Mouse (Mus musculus) kidney, adult 2 months (tissue): ENCODE data around the gene Slit1. TPM values are rescaled to one million over a fixed set of nuclear protein-coding genes. Genes with fewer than 3 reads are reported as not detected.

ENCODE experiments used
- DNase-seq: peaks from one replicate; pipeline ENCODE4 v3.0.0; 2021
- H3K27ac ChIP-seq: fragments of 200-500 bp; 2 replicates; pipeline ENCODE4 v1.5.1; 2012; ENCODE audit warnings: low read depth, low read length, control low read depth, inconsistent platforms; ENCODE audit not compliant: insufficient read depth
- H3K27me3 ChIP-seq: fragments of 200-500 bp; replicated peaks from 2 replicates; pipeline ENCODE4 v1.6.1; 2012; ENCODE audit warnings: mild to moderate bottlenecking, moderate library complexity, low read length, inconsistent platforms; ENCODE audit not compliant: control insufficient read depth, insufficient read depth
- H3K36me3 ChIP-seq: fragments of 200-500 bp; 2 replicates; pipeline ENCODE4 v1.6.1; 2012; ENCODE audit warnings: mild to moderate bottlenecking, moderate library complexity, low read length, inconsistent platforms; ENCODE audit not compliant: control insufficient read depth, insufficient read depth
- H3K4me1 ChIP-seq: fragments of 200-500 bp; 2 replicates; pipeline ENCODE4 v1.6.1; 2011; ENCODE audit warnings: low read length; ENCODE audit not compliant: control insufficient read depth, insufficient read depth
- H3K4me3 ChIP-seq: fragments of 200-500 bp; 2 replicates; pipeline ENCODE4 v1.5.1; 2011; ENCODE audit warnings: mild to moderate bottlenecking, low read depth, low read length, control low read depth; ENCODE audit not compliant: insufficient read depth
- CTCF ChIP-seq: fragments of 200-500 bp; conservative IDR thresholded peaks from 2 replicates; pipeline ENCODE4 v1.5.1; 2011; ENCODE audit warnings: low read depth, mild to moderate bottlenecking, control low read depth, low read length, moderate library complexity, mixed read lengths; ENCODE audit not compliant: insufficient read depth, insufficient read length
- POLR2A ChIP-seq: fragments of 200-500 bp; IDR thresholded peaks from one replicate; pipeline ENCODE4 v1.6.1; 2011; ENCODE audit warnings: low read depth, low read length, control low read depth
- WGBS: fragments of 180-500 bp; shearing (Covaris S2); methylation state at CpG from one replicate; pipeline ENCODE4 v1.1.7; 2018; 5-methylcytosine and 5-hydroxymethylcytosine counted together
- polyA plus RNA-seq: library from polyadenylated mRNA; depleted of rRNA; stranded (reverse); fragments of >200 nt; gene quantifications from 2 replicates; pipeline ENCODE4 v1.2.3, GENCODE M21; 2012

The Slit1 gene
- polyA plus RNA-seq, 1 experiment, result 0.17 TPM

- 55% methylated on average over 12 of the region's 12 CpGs for WGBS
Observed at GRCm38 (mm10) chr19:41707850-41708249, 35.6 kb downstream of the Slit1 start.

GRCm38 (mm10) chr19:41706094-41706828 is 37.2 kb downstream of the Slit1 start:
- TF ChIP-seq POLR2A (no peak), CTCF (no peak)
- H3K4me1 ChIP-seq, result no peaks in the 10 kb centered on the region
- H3K36me3 ChIP-seq, result no peaks in the 10 kb centered on the region
- no peaks in the 10 kb centered on the region; the same call in 1 of the 2 replicates for H3K27me3 ChIP-seq
- H3K4me3 ChIP-seq, result no peak overlapping the region
- no peak for DNase-seq
- H3K27ac ChIP-seq, result no peak overlapping the region
- 79% methylated on average over 17 of the region's 17 CpGs for WGBS

More at GRCm38 (mm10) chr19:41707850-41708249, 35.6 kb downstream of the Slit1 start:
- no peak for DNase-seq
- Histone ChIP-seq H3K36me3 (no peaks in the 10 kb centered on the region), H3K4me3 (no peak overlapping the region), H3K4me1 (no peaks in the 10 kb centered on the region), H3K27me3 (no peaks in the 10 kb centered on the region; the same call in 1 of the 2 replicates), H3K27ac (no peak overlapping the region)
- no peak for TF ChIP-seq CTCF
- no peak for TF ChIP-seq POLR2A

GRCm38 (mm10) chr19:41705416-41705815 is 38.0 kb downstream of the Slit1 start:
- no peak for DNase-seq
- H3K27ac ChIP-seq, result no peak overlapping the region
- H3K36me3 ChIP-seq, result no peaks in the 10 kb centered on the region
- H3K4me3 ChIP-seq, result no peak overlapping the region
- 57% methylated on average over 12 of the region's 12 CpGs for WGBS
- TF ChIP-seq CTCF (no peak), POLR2A (no peak)
- no peaks in the 10 kb centered on the region for H3K4me1 ChIP-seq
- no peaks in the 10 kb centered on the region for H3K27me3 ChIP-seq

GRCm38 (mm10) chr19:41702638-41703037 is 40.8 kb downstream of the Slit1 start:
- TF ChIP-seq CTCF, result no peak
- TF ChIP-seq POLR2A, result no peak
- no peak overlapping the region for H3K4me3 ChIP-seq
- H3K27me3 ChIP-seq, result no peaks in the 10 kb centered on the region
- no peaks in the 10 kb centered on the region for H3K4me1 ChIP-seq
- H3K27ac ChIP-seq, result no peak overlapping the region
- 82% methylated on average over 6 of the region's 6 CpGs for WGBS
- DNase-seq, result no peak
- H3K36me3 ChIP-seq, result no peaks in the 10 kb centered on the region

- Histone ChIP-seq H3K4me1 (no peaks in the 10 kb centered on the region), H3K27ac (no peak overlapping the region), H3K4me3 (no peak overlapping the region), H3K27me3 (no peaks in the 10 kb centered on the region), H3K36me3 (no peaks in the 10 kb centered on the region)
- WGBS, result 79% methylated on average over 5 of the region's 5 CpGs
- DNase-seq, result no peak
- TF ChIP-seq CTCF (no peak), POLR2A (no peak)
Observed at GRCm38 (mm10) chr19:41698857-41699424, 44.5 kb downstream of the Slit1 start.

- DNase-seq, result no peak
- no peaks in the 10 kb centered on the region for H3K27me3 ChIP-seq
- H3K4me3 ChIP-seq, result no peak overlapping the region
- H3K4me1 ChIP-seq, result no peaks in the 10 kb centered on the region
- H3K27ac ChIP-seq, result no peak overlapping the region
- 69% methylated on average over 6 of the region's 6 CpGs for WGBS
- no peak for TF ChIP-seq POLR2A
- no peak for TF ChIP-seq CTCF
- no peaks in the 10 kb centered on the region for H3K36me3 ChIP-seq
Observed at GRCm38 (mm10) chr19:41697807-41698515, 45.5 kb downstream of the Slit1 start.

GRCm38 (mm10) chr19:41697111-41697806 is 46.2 kb downstream of the Slit1 start:
- H3K4me1 ChIP-seq, result no peaks in the 10 kb centered on the region
- no peaks in the 10 kb centered on the region for H3K36me3 ChIP-seq
- H3K4me3 ChIP-seq, result no peak overlapping the region
- no peak for DNase-seq
- no peak overlapping the region for H3K27ac ChIP-seq
- TF ChIP-seq CTCF (no peak), POLR2A (no peak)
- 41% methylated on average over 9 of the region's 9 CpGs for WGBS
- H3K27me3 ChIP-seq, result no peaks in the 10 kb centered on the region
